In genomic region chr2:13792256-13793005, GRCm38 (mm10) we compare ENCODE assay signal across 8 mouse cellular contexts. TPM values are rescaled to one million over a fixed set of nuclear protein-coding genes. Genes with fewer than 3 reads are reported as not detected.
A peak's percentile ranks its signal among the peaks of the same experiment; 100 is the strongest.
DNase-seq lines count a peak whose midpoint lies in the region; ATAC-seq lines count a peak whose summit lies in the region.

No protein-coding gene starts in this region.

- H3K27me3 ChIP-seq in heart, embryonic 12.5 days (replicated peaks): peaks cover 50% of the 10 kb centered on the region
- peaks cover 28% of the 10 kb centered on the region for H3K27me3 ChIP-seq in hindbrain, embryonic 14.5 days (ENCODE audit: control insufficient read depth, insufficient read depth, low read length)

- H3K27ac ChIP-seq in heart, embryonic 12.5 days (ENCODE audit: poor library complexity, severe bottlenecking): no peak overlapping the region
- no peak overlapping the region for H3K27ac ChIP-seq in hindbrain, embryonic 14.5 days

- H3K36me3 ChIP-seq in heart, embryonic 12.5 days: no peaks in the 10 kb centered on the region
- no peaks in the 10 kb centered on the region for H3K36me3 ChIP-seq in hindbrain, embryonic 14.5 days (replicated peaks; ENCODE audit: control insufficient read depth, insufficient read depth)

- H3K9ac ChIP-seq in heart, embryonic 12.5 days: no peak overlapping the region
- peak overlapping the region; percentile 60; the same call in 1 of the 2 replicates for H3K9ac ChIP-seq in hindbrain, embryonic 14.5 days

- no peak for DNase-seq in heart, postnatal 36 days
- DNase-seq in R1 (ENCODE audit: low read depth, low spot score): peak; percentile 32
- no peak for DNase-seq in hindbrain, embryonic 14.5 days (ENCODE audit: low spot score)
- DNase-seq in mesoderm, embryonic 11.5 days (ENCODE audit: low read depth, low spot score): peak; percentile 6
- no peak for DNase-seq in layer of hippocampus, adult 18-20 months (ENCODE audit: low spot score in 2 of 2)
- DNase-seq in frontal cortex, postnatal 25 days (ENCODE audit: low spot score in 2 of 2): no peak
- no peak for DNase-seq in adrenal gland, adult 8-10 months

- no peak for ATAC-seq in heart, embryonic 12.5 days (ENCODE audit: insufficient number of reproducible peaks, low FRiP score)
- ATAC-seq in hindbrain, embryonic 14.5 days (ENCODE audit: low FRiP score): no peak

- 40% methylated on average over 13 of the region's 13 CpGs for WGBS in heart, embryonic 12.5 days
- 44% methylated on average over 13 of the region's 13 CpGs for WGBS in hindbrain, embryonic 14.5 days

- no peaks in the 10 kb centered on the region for H3K9me3 ChIP-seq in heart, embryonic 12.5 days (replicated peaks)
- no peaks in the 10 kb centered on the region for H3K9me3 ChIP-seq in hindbrain, embryonic 14.5 days (ENCODE audit: control insufficient read depth, low read length)

- H3K4me1 ChIP-seq in heart, embryonic 12.5 days (replicated peaks): 0 out of 2 replicates have a peak, but pooled peaks cover 8% of the 10 kb centered on the region
- no peaks in the 10 kb centered on the region for H3K4me1 ChIP-seq in hindbrain, embryonic 14.5 days (replicated peaks; ENCODE audit: control insufficient read depth, insufficient read depth, low read length)

- peak overlapping the region; percentile 99 for H3K4me2 ChIP-seq in heart, embryonic 12.5 days
- peak overlapping the region; percentile 72 for H3K4me2 ChIP-seq in hindbrain, embryonic 14.5 days (replicated peaks)

- peak overlapping the region; percentile 66 for H3K4me3 ChIP-seq in heart, embryonic 12.5 days
- H3K4me3 ChIP-seq in hindbrain, embryonic 14.5 days (replicated peaks; ENCODE audit: low read length): peak overlapping the region; percentile 51

- intact Hi-C loops in heart, postnatal 36 days (cut with DNase I): loop anchor here (5.0 to 10.0 kb wide), 3 partner anchors 65 to 518 kb away; partner anchors contain the start of gene Rsu1

RNA-seq across cellular contexts. Expression of gene St8sia6, which starts 1.4 kb away (rescaled TPM):
- 0.08 and 0.30 TPM in 2 replicates for polyA plus RNA-seq in heart, embryonic 12.5 days (2016; fragmentation: Nextera tagmentation; extraction: Ambion mirVana)
- 1 to 10 TPM; 1.5 to 1.8 TPM for total RNA-seq in heart, postnatal 36 days (2021)
- 2.9 and 3.9 TPM in 2 replicates for polyA plus RNA-seq in hindbrain, embryonic 14.5 days (2014; fragmentation: Nextera tagmentation; extraction: Ambion mirVana)
- 1 to 10 TPM; 3.2 to 4.0 TPM for total RNA-seq in layer of hippocampus, adult 18-20 months (2021)
- 1 to 10 TPM in 3 of 4 experiments, under 1 TPM in 1; 0.74 to 1.8 (median 1.1) TPM for total RNA-seq in adrenal gland, adult 8-10 months (2022)

Comparison
In these comparisons a context has a peak if more than half of its experiments do, and no peak if none do; other contexts are left out.
1. DNase-seq: peak in R1 (single experiment) and mesoderm, embryonic 11.5 days (single experiment); none in heart, postnatal 36 days (0 of 2), hindbrain, embryonic 14.5 days (single experiment), layer of hippocampus, adult 18-20 months (0 of 2), frontal cortex, postnatal 25 days (0 of 2) and adrenal gland, adult 8-10 months (single experiment).